Mouse (Mus musculus): ENCODE measurements at regions not wholly inside any gene's neighbourhood (a gene's known extent, or its start where the extent isn't known, plus 50 kb on each side); places are given as distances from the start of the nearest gene placed in this dataset.

DNA sequence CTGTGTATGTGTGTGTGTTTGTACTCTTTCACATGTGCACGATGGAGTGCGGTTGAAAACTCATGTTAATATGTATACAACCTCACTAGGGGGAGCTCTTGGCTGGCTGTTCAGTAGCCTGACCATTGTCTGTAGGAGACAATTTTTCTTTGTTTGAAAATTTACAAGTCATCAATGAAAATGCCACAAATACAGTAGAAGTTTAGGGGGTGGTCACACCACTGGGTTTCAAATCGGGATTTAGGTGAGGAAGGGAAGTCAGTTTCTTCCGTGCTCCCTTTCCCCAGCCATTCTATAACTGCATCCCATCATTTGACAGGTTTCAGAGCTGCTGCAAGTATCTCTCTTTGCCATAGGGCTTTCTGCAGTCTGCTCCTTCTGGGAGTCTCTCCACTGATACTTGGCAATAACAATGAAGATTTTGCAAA is 366.9 kb upstream of the Fam92a start:
- DNase-seq (ENCODE audit: low spot score): peak; percentile 41

DNA sequence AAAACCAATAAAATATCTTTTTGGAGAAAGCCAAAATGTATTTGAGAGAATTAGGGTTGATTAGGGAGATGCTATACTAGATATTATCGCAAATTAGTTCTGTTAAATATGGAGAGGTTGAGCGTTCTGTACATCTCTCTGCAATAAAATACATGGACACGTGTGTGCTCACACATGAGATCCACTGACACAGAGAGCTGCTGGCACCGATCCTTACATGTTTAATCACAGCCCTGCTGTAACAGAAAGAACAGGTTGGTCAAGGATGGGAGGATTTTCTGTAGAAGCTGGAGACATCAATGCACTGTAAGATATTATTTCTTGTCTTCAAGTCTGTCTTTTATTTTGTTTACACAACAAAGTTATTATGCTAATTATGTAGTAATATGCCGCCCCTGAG is 366.2 kb upstream of the Fam92a start:
- DNase-seq (ENCODE audit: low spot score): no peak

DNA sequence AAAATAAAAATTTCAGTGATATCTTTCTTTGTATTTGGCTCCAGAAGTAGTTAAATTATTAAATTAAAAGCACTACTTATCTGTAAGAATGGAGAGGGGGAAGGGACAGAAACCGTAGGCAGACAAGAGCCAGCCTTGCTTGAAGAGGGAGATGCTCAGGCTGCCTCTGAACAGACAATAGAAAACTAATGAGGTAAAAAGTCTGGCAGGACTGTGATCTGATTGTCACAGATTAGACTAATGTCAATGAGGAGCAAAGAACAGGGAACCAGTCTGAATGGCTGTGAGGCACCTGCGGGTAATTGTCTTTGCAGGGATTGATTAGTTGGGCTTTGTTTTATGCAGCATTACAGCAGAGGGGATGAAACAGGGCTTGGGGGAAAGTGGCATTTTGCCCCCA is 362.3 kb upstream of the Fam92a start:
- no peak for DNase-seq (ENCODE audit: low spot score)

DNA sequence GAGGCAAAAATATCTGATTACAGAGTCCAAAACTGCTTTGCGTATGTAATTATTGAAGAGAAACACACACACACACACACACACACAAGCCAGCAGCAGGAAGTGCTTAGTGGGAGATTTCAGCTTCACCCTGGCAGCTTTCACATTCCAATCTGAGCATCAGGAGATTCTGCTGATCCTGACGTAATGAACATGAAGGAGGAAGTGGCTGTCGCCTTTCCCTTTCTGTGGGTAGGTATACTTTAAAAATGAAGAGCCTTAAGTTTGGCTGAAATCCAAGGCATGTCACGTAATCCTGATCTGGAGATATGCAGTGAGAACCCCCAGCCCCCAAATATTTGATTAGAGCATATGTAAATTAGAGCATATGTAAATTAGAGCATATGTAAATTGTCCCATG is 361.1 kb upstream of the Fam92a start:
- DNase-seq (ENCODE audit: low spot score): no peak

DNA sequence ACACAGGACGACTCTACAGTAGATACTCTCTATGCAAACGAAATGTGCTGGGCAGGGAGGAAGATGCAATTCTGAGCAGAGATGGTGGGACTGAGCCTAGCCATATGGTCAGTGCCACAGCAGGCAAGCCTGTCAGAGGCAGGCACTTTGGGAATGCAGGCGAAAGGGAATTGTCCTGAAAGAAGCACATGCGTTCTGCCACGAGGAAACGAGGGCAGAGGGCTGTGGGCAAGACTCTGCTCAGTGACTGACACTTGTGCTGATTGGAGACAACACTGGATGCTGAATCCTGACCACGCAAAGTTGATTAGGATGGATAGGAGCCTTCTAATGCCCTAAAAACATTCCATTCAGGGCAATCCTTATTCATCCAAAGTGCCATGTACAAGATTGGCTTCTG is 350.5 kb upstream of the Fam92a start:
- no peak for DNase-seq (ENCODE audit: low spot score)

DNA sequence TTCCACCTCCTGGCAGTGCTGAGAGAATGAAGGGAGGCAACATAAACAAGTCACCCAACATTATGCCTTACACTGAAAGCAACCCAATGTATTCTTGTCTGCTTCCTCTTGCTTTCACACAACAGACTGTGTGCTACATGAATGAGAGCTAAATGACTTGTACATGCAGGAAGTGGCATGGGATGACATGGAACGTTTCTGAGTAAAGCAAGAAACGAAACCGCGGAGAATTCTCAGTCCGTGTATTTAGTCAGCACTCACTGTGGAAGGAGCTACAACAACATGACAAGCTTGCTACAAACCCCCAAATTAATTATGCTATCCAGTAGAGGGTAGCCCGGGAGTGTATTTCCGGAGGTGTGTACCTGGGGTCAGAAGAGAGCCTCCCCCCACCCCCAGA is 349.4 kb upstream of the Fam92a start:
- DNase-seq (ENCODE audit: low spot score): no peak

DNA sequence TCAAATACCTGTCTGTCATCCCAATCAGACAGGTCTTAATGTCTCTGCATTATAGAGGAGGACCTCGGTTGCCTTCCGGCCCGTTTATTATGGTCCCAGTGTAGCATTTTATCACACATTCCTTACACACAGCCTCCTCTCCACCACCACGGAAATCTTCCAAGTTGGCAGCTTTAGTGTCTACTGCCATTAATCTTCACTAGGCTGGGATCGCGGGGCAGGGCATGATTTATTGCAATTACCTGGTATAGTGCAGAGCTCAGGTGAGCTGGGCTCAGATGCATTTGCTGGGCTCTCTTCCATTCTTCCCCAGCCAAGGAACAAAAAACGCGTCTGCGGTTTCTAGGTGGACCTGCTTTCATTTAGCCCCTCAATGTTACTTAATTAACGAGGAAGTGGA is 344.7 kb upstream of the Fam92a start:
- no peak for DNase-seq (ENCODE audit: low spot score)

DNA sequence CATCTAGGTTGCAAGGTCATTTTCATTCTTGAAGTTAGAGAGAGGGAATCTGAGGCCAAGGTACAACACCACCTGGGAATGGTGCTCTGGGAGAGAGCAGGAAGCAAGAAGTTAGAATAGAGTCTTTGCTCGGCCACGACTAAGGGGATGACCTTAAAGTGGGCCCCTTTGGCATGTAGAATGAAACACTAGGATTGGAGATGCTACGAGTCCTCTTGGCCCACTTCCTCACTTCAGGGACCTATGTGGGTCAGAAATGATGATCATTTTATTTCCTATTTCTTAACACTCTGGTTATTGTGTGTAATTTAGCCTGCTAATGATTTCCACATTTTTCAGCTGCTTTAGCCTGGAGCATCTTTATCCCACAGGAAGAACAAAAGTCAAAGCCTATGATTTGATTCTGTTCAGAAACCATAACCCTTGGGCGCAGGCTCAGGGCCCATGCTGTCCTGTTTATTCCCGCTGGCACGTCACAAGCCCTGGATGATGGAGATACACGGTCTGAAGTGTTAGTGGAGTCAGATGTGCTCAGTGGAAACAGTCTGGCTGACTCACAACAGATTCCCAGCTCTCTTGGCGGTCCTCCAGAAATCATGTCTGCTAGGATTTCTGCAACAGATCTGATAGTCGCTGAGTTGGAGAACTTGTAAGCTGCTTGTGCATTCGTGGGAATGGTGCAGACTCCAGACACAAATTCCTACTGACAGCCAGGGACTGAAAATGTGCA is 340.0 kb upstream of the Fam92a start:
- peak; percentile 65 for DNase-seq (ENCODE audit: low spot score)

DNA sequence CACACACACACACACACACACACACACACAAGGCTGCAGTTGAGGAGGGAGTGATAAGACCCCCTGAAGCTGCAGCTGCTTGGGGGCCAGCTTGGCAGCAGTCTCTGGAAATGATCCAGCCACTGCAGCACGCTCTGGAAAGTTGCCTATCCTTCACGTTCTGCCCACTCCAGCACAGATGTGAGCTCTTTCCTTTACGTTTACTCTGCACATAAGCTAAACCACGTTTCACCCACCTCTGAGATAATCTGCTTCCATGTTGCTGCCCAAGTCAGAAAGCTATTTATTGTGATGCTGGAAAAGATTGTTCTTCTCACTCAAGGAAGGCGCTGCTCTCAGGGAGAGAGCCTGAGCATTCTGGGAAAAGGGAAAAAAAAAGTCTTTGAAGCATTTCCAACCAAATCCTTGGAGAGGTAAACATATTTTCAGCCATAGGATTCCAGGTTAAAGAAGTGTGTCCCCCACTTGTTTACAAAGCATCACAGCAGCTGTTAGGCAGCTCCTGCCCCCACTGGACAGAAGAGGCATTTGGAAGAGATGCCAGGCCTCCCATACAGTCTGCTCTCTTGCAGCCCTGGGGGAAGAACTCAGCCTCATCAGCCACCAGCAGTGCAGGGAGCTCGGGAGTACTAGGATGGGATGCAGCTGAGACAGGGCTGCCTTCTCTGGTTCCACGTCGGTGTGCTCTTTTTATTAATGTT is 335.2 kb upstream of the Fam92a start:
- DNase-seq (ENCODE audit: low spot score): no peak

DNA sequence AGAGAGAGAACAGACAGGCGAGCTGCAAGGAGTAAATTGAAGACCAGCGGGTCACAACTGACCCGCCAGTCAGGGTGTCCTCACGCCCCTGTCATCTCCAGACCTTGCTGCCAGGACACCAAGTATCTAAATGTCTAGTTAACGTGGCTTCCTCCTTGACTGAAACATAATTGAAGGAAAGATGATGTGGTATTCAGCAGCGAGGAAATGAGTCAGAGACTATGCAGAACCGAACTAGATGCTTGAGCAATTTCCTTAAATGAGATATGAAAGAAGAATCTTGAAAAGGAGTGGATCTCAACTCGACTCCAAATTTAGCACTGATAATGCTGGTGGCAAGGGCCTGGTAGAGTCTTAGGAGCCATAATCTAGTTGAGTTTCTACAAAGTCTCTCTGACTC is 329.3 kb upstream of the Fam92a start:
- DNase-seq (ENCODE audit: low spot score): no peak

DNA sequence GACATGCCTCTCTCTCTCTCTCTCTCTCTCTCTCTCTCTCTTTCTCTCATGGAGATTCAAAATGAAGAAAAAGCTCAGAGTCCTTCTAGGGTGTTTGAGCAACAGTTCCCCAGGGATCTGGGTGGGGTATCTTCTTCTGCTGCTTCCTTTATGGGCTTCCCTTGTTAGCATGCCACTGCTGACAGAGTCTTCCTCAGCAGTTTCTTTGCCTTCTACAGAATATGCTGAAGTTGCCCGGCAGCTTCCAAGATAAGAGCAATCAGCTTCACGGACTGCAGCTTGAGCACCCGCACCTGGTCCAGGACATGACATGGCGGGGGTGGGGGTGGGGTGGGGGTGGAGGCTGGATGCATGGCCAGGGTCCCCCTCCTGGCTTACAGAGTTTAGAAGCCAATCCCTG is 326.6 kb upstream of the Fam92a start:
- DNase-seq (ENCODE audit: low spot score): no peak

DNA sequence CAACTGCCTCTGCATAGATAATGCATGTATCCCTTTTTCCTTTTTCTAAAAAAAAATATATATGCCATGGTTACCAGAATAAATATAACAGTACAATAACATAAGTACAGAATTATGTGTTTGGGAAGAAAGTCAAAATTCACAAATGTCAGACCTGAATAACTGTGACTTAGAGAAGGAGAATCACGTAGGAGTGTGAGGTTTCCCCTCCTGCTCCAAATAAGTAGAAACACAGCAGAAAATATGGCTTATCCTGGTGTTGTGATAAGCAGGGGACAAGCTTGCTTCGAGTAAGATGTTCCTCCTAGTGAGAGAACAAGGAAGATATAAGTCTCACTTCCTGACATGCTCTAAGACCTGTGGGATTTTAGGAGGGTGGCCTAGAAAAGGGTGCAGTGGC is 320.7 kb upstream of the Fam92a start:
- DNase-seq (ENCODE audit: low spot score): no peak

DNA sequence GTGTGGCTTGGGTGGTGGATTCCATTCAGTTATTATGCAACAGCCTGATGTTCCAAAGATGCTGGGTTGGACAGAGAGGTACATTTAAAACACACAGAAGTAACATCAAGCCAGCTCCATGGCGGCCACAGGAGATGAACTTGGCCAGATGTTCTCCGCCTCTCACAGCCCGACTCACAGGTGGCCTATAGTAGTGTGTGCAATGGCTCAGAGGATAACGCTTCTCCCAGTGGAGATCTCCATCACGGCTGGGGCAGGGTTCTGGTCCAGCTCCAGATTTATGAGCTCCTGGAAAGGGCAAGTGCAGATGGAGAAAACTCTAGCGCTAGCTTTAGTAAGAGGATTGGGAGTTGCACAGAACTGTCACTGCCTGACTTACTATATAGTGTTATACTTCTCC is 319.5 kb upstream of the Fam92a start:
- DNase-seq (ENCODE audit: low spot score): no peak

DNA sequence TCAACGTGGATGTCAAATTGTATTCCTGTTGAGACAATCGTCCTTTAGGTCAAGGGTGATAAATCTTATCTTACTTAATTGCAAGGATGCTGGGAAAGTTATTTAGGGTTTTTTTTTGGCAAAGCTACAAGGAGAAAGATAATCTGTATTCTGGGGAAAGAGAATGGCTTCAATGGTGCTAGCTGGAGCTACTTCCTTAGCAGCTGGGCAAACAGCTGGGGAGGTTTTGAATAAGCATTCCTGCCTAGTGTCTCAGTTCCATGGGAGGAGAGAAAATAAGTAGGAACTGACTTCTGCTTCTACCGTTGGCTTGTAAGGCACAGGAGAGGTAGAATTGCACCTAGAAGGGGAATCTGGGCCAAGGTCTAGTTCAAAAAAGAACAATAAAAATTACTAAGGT is 318.3 kb upstream of the Fam92a start:
- no peak for DNase-seq (ENCODE audit: low spot score)

DNA sequence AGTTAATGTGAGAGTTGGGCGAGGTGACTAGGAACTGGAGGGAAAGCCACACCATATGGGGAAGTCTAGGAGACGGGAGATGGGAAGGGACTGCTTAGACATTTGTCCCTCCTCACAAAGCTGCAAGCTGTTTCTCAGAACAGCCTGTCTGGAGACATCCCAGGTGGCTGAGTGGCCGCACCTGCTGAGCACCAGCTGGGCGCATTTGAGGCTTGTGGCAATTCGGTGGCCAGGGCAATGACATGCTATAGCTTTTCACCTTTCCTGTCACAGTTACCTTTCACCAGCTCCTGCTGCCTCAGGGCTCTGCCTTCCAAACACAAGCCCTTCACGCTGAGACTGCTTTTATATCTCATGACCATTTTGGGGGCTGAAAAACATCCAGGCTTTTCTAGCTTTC is 317.5 kb upstream of the Fam92a start:
- no peak for DNase-seq (ENCODE audit: low spot score)

DNA sequence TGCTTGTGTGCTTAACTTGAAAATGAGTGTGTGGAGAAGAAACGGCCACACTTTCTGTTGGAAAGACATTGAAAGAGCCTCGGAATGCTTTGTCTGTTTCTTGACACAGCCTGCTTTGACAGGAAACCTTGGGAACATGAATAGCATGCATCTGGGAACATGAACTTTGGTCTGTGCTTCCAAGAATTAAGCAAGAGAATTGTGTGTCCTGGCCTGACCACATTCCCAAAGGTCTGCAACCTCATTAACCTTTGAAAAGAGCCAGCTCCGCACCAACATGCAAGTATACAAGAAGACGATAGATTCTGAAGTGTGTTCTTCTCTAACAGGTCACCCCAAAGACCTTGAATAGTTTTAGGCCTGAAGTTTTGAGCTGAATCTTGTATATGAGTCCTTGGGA is 309.7 kb upstream of the Fam92a start:
- DNase-seq (ENCODE audit: low spot score): no peak

DNA sequence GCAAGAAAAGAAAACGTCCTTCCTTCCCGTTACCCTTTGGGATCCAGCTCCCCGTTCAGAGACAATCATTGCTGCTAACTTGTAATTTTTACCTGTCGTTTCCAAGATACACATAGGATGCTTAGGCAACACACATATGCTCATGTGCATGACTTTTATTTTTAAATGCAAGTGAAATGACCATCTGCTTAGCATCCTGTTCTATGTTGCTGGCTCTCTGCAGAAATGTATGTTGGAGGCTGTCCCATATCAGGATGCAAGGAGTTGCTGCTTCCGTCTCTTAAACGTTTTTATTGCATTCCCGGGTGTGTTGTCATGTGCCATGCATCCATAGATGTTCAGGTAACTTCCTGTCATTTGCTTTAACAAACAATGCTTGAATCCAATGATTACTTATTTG is 304.9 kb upstream of the Fam92a start:
- DNase-seq (ENCODE audit: low spot score): no peak

DNA sequence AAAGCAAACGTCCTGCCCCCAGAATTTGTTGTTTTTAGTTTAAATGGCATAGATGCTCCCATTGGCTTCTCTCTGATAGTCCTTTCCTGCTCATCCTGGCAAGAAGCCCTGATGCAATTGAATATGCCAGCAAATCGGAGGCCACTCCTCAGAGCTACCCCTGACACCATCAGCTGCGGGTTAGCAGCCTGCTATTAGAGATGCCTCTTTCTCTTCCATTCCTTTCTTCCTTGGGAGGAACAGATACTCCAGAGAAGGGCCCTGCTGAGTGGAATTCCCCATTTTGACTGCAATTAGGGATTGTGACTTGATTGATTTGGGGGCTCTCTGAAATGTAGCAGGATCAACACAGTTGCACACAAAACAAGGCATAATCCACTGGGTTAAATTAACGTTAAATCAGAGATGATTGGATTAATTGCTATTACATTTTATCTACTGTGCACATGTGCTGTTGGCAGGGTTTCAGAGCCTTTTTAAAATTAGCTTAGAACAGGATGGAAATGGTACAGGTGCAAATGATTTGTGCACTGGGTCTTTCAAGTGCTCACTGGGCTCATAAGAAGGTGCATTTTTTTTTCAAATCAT is 303.3 kb upstream of the Fam92a start:
- DNase-seq (ENCODE audit: low spot score): no peak

DNA sequence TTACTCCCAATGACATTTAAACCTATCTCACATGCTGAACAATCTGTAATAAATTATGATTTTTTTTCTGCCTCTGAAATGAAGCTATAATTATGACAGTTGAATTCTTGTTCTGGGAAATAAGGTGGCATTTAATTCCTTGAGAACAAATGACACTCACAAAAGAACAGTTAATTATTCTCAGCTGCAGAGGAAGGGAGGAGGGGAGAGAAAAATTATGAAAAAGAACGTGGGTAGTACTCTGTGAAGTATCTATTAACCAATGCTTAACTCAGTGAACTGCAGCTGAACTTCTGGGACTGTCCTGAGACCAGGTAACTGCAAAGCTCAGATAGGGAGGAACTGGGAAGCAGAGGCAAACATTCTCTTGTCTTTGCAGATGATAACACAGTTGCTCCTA is 302.6 kb upstream of the Fam92a start:
- no peak for DNase-seq (ENCODE audit: low spot score)

DNA sequence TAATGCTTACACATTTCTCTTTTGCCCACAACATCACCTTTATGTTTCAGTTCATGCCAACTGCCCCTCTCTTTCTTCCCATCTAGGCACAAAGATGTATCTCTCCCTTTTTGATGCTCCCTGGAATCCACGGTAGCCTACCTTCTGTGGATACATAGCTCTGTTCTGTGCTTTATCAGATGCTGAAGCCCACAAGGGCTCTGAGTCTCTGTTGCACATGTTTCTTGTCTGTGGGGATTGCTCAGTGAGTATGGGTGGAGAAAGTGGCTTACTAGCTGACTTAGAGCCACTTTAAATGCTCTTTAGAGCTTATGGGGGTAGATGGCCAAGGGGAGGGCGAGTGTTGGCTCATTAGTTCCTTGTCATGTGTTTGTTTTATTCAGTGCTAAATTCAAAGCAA is 289.9 kb upstream of the Fam92a start:
- DNase-seq (ENCODE audit: low spot score): no peak

DNA sequence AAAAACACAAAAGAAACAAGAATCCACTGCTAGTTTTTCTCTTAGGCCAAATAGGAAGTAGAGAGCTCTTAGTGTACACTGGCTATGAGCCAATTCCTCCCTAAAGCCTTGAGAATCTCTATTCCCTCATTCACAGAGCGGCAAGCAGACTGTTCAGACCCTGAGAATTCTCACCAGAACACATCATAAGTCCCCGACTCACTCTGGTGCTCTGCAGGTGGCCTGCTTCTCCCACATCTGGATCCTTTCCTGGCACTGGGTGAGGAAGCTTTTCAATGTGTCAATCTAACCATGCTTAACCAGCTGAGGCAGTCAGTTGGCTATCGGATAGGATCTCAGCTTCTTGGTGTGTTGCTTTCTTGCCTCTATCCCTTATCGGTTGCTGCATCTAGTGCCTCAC is 289.4 kb upstream of the Fam92a start:
- DNase-seq (ENCODE audit: low spot score): no peak

DNA sequence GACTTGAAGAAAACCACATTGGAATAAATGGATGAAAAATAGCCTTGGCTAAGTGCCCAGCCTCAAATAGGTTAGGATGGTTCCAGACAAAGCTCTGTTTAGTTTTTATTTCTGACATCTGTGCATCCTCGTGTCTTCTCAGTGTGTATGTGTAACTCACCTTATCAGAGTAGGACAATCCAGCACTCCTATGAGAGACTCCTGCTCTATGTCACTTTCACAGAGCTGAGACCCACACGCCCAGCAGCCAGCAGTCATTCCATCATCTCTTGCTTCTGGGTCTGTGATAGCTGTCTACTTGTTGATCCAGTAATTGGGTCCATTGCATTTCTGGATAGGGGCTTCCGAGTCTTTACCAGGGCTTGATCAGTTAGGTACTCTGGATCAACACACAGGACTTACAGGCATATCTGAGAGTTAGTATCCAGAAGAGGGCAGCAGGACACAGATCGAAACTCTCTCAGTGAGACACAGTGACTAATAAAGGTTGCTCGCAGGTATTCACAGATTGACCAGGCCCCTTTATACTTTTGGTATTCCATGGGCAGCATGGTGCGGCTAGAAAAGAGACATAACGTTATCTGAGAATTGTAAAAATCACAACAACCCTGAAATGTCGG is 286.3 kb upstream of the Fam92a start:
- no peak for DNase-seq (ENCODE audit: low spot score)

DNA sequence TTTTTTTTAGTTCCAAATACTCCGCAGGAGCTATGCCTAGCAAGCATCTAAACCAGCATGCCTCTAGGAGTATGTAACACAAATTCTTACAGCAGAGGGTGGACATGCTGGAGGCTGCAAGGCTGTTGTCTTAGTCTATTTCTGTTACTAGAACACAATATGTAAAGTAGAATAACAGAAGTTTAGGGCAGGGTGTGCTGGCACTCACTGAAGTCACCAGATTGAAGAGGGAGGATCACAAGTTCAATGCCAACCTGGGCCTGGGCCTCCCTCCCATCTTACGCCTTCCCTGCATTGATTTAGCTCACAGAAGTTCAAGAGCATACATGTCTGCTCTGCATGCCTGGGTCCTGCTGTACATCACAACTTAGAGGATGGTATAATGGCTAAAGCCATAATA is 280.3 kb upstream of the Fam92a start:
- DNase-seq (ENCODE audit: low spot score): no peak

Measured in urinary bladder, postnatal 14 days (tissue).